Mouse (Mus musculus): ENCODE data around the gene Itpr3.

The Itpr3 gene

DNA sequence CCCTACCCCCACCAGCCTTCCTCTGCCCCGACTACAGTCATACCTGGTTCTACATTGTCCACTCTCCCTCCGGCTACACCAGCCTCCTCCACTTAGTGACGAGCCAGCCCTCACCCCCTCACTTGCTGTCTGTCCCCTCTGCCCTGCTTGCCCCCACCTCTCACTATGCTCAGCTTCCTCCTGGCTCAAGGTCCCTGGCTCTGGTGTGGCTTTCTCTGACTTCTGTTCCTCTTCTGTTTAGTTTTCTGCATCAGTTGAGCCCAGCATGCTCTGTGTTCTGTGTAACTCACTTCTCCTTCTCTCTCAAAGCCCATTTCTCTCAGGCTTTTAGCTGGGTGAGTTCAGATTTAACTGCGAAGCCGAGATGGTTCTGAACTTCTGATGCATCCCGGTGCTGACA is 17.1 kb downstream of the Itpr3 start:
- no peak for TF ChIP-seq GATA4 (IDR thresholded peaks at IDR 0.05; ENCODE audit: insufficient replicate concordance, low read length)

- no peak for TF ChIP-seq GATA4 (IDR thresholded peaks at IDR 0.05; ENCODE audit: insufficient replicate concordance, low read length)
These were observed 18.0 kb downstream of the Itpr3 start for GRCm38 (mm10) chr17:27074849-27075745.

- no peak for TF ChIP-seq GATA4 (IDR thresholded peaks at IDR 0.05; ENCODE audit: insufficient replicate concordance, low read length)
These were observed 20.0 kb downstream of the Itpr3 start for GRCm38 (mm10) chr17:27077133-27077532.

DNA sequence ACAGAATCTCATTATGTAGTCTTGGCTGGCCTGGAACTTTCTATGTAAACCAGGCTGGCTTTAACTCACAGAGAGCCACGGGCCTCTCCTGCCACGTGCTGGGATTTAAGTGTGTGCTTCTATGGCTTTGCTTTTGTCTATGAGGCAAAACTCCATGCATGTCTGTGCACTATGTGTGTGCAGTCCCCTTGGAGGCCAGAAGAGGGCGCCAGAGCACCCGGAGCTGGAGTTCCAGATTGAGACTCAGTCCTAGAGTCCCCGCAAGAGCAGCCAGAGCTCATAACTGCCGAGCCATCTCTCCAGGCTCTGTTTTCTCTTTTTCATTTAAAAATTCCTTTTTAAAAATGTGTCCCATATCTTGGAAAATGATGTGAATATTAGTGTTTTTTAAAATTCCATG is 20.8 kb downstream of the Itpr3 start:
- no peak for TF ChIP-seq GATA4 (IDR thresholded peaks at IDR 0.05; ENCODE audit: insufficient replicate concordance, low read length)

GRCm38 (mm10) chr17:27078499-27078898 is 21.4 kb downstream of the Itpr3 start:
- TF ChIP-seq GATA4 (IDR thresholded peaks at IDR 0.05; ENCODE audit: insufficient replicate concordance, low read length), result no peak

- no peak for TF ChIP-seq GATA4 (IDR thresholded peaks at IDR 0.05; ENCODE audit: insufficient replicate concordance, low read length)
These were observed 24.8 kb downstream of the Itpr3 start for GRCm38 (mm10) chr17:27081868-27082267.

DNA sequence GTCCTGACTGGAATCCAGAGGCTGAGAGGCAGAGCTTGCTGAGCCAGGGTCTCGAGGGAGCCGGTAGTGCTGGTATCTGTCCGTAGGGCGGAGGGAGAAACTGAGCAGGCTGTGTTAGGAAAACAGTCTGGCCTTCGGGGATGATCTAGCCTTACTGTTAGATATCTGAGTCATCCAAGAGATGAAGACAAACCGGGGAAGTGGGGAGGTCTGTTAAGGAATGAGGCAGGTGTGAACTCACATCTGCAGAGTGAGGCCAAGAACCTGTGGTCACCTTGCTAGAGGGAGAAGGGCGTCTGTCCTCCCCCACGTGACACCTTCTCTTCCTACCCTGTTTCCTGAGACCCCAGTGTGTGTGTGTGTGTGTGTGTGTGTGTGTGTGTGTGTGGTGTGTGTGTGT is 25.7 kb downstream of the Itpr3 start:
- no peak for TF ChIP-seq GATA4 (IDR thresholded peaks at IDR 0.05; ENCODE audit: insufficient replicate concordance, low read length)

- no peak for TF ChIP-seq GATA4 (IDR thresholded peaks at IDR 0.05; ENCODE audit: insufficient replicate concordance, low read length)
These were observed 26.5 kb downstream of the Itpr3 start for GRCm38 (mm10) chr17:27083601-27084000.

- no peak for TF ChIP-seq GATA4 (IDR thresholded peaks at IDR 0.05; ENCODE audit: insufficient replicate concordance, low read length)
These were observed 28.6 kb downstream of the Itpr3 start for GRCm38 (mm10) chr17:27085676-27086075.

- TF ChIP-seq GATA4 (IDR thresholded peaks at IDR 0.05; ENCODE audit: insufficient replicate concordance, low read length), result no peak
These were observed 30.3 kb downstream of the Itpr3 start for GRCm38 (mm10) chr17:27087426-27087825.

DNA sequence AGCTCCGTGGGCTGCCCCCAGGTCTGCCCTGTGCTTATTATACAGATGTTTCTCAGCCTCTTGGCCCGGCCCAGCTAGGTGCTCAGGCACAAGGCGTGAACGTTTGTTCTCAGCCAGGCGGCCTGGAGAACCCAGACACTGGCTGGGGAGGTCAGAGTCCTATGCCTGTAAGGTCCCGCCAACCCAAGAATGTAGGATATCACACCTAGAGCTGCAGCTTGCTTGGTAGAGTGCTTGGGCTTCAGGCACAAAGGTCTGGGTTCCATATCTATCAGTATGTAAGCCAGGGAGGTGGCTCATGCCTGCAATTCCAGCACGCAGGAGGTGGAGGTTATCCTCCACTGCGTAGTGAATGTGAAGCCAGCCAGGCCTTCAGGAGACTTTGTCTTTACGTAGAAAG is 33.0 kb downstream of the Itpr3 start:
- no peak for TF ChIP-seq GATA4 (IDR thresholded peaks at IDR 0.05; ENCODE audit: insufficient replicate concordance, low read length)

- no peak for TF ChIP-seq GATA4 (IDR thresholded peaks at IDR 0.05; ENCODE audit: insufficient replicate concordance, low read length)
These were observed 38.6 kb downstream of the Itpr3 start for GRCm38 (mm10) chr17:27095690-27096089.

GRCm38 (mm10) chr17:27101675-27102074 is 44.6 kb downstream of the Itpr3 start:
- no peak for TF ChIP-seq GATA4 (IDR thresholded peaks at IDR 0.05; ENCODE audit: insufficient replicate concordance, low read length)

GRCm38 (mm10) chr17:27105698-27106470 is 48.8 kb downstream of the Itpr3 start:
- no peak for TF ChIP-seq GATA4 (IDR thresholded peaks at IDR 0.05; ENCODE audit: insufficient replicate concordance, low read length)

- no peak for TF ChIP-seq GATA4 (IDR thresholded peaks at IDR 0.05; ENCODE audit: insufficient replicate concordance, low read length)
These were observed 49.6 kb downstream of the Itpr3 start for GRCm38 (mm10) chr17:27106745-27107144.

DNA sequence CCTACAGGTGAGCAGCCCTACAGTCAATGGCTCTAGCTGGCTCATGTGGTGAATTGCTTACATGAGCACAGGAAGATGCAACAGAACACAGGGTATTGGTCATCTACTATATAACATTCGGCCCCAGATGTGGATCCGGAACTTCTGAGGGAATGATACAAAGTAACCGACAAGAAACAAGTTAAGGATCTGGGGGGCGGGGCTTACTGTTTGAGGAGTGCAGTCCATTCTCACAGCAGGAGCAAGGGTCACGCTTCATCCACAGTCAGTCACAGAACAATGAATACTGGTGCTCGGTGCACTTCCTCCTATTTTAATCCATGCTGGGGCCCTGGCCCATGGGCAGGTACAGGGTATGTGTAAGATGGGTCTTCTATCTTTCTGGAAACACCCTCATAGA is 50.8 kb downstream of the Itpr3 start:
- no peak for TF ChIP-seq GATA4 (IDR thresholded peaks at IDR 0.05; ENCODE audit: insufficient replicate concordance, low read length)

All from liver, adult (tissue).